Mouse (Mus musculus) v-Abl transformed pro-B cells (cell line): ENCODE results near the gene Mcts2.

Experiments
- in situ Hi-C, 2 experiments: fragments of 400-800 bp; cut with MboI; formaldehyde crosslinking; loops; one replicate each; pipeline ENCODE4 v1.15.1; 2025; ENCODE audit not compliant: unreplicated experiment in 2 of 2

The Mcts2 gene

GRCm38 (mm10) chr2:152683086-152683485 is 3.7 kb upstream of the Mcts2 start:
- in situ Hi-C loops = loop anchor here in 1 of 2 experiments (10.0 kb wide), 1 partner anchor 252 kb away; the partner anchor contains the start of gene Foxs1

GRCm38 (mm10) chr2:152686399-152686798 is 436 bp upstream of the Mcts2 start:
- in situ Hi-C loops = loop anchor here in 1 of 2 experiments (10.0 kb wide), 1 partner anchor 248 kb away; the partner anchor contains the start of gene Foxs1

- in situ Hi-C loops = loop anchor here (5.0 to 10.0 kb wide), 2 partner anchors 77 to 141 kb away; partner anchors contain the start of gene Bcl2l1 (in 2 of the 2)
Observed at GRCm38 (mm10) chr2:152691564-152692217, 4.9 kb downstream of the Mcts2 start.

- in situ Hi-C loops = loop anchor here (5.0 to 10.0 kb wide), 2 partner anchors 78 to 139 kb away; partner anchors contain the start of gene Bcl2l1 (in 2 of the 2)
Observed at GRCm38 (mm10) chr2:152693233-152693632, 6.4 kb downstream of the Mcts2 start.

- in situ Hi-C loops = loop anchor here (5.0 to 10.0 kb wide), 2 partner anchors 79 to 139 kb away; partner anchors contain the start of gene Bcl2l1 (in 2 of the 2)
Observed at GRCm38 (mm10) chr2:152693735-152694134, 6.9 kb downstream of the Mcts2 start.

- in situ Hi-C loops = loop anchor here (5.0 to 10.0 kb wide), 3 partner anchors 73 to 138 kb away; partner anchors contain the start of gene Bcl2l1 (in 2 of the 2)
Observed at GRCm38 (mm10) chr2:152694708-152695107, 7.9 kb downstream of the Mcts2 start.

GRCm38 (mm10) chr2:152696016-152696415 is 9.2 kb downstream of the Mcts2 start:
- in situ Hi-C loops = loop anchor here in 1 of 2 experiments (5.0 to 10.0 kb wide), 2 partner anchors 71 to 81 kb away; no protein-coding TSS in a partner anchor

GRCm38 (mm10) chr2:152696476-152697164 is 9.8 kb downstream of the Mcts2 start:
- in situ Hi-C loops = loop anchor here in 1 of 2 experiments (5.0 to 10.0 kb wide), 2 partner anchors 71 to 82 kb away; no protein-coding TSS in a partner anchor

GRCm38 (mm10) chr2:152700138-152700537 is 13.3 kb downstream of the Mcts2 start:
- in situ Hi-C loops = loop anchor here in 1 of 2 experiments (5.0 kb wide), 2 partner anchors 37 to 67 kb away; partner anchors contain the start of gene Id1

GRCm38 (mm10) chr2:152700725-152701124 is 13.9 kb downstream of the Mcts2 start:
- in situ Hi-C loops = loop anchor here in 1 of 2 experiments (5.0 kb wide), 2 partner anchors 37 to 67 kb away; partner anchors contain the start of gene Id1

GRCm38 (mm10) chr2:152703596-152704255 is 16.9 kb downstream of the Mcts2 start:
- in situ Hi-C loops = loop anchor here in 1 of 2 experiments (5.0 kb wide), 2 partner anchors 34 to 64 kb away; partner anchors contain the start of gene Id1

GRCm38 (mm10) chr2:152704256-152704605 is 17.4 kb downstream of the Mcts2 start:
- in situ Hi-C loops = loop anchor here in 1 of 2 experiments (5.0 kb wide), 2 partner anchors 33 to 63 kb away; partner anchors contain the start of gene Id1

GRCm38 (mm10) chr2:152704811-152705370 is 18.1 kb downstream of the Mcts2 start:
- in situ Hi-C loops = loop anchor here in 1 of 2 experiments (5.0 kb wide), 2 partner anchors 32 to 62 kb away; partner anchors contain the start of gene Id1

- in situ Hi-C loops = no loop called here
Observed at GRCm38 (mm10) chr2:152705993-152706571, 19.2 kb downstream of the Mcts2 start.

GRCm38 (mm10) chr2:152707186-152707585 is 20.4 kb downstream of the Mcts2 start:
- in situ Hi-C loops = no loop called here

GRCm38 (mm10) chr2:152707627-152708026 is 20.8 kb downstream of the Mcts2 start:
- in situ Hi-C loops = no loop called here

- in situ Hi-C loops = no loop called here
Observed at GRCm38 (mm10) chr2:152709066-152709465, 22.2 kb downstream of the Mcts2 start.

GRCm38 (mm10) chr2:152716241-152716772 is 29.5 kb downstream of the Mcts2 start:
- in situ Hi-C loops = no loop called here

- in situ Hi-C loops = no loop called here
Observed at GRCm38 (mm10) chr2:152717652-152718051, 30.8 kb downstream of the Mcts2 start.
